Mouse (Mus musculus) heart, postnatal 0 days (tissue): ENCODE results near the gene Slc6a16. TPM values are rescaled to one million over a fixed set of nuclear protein-coding genes. Genes with fewer than 3 reads are reported as not detected.
A peak's percentile ranks its signal among the peaks of the same experiment; 100 is the strongest.

Experiments
- ATAC-seq: fragments of 200-750 bp; cut with Nextera tagmentation; 2 replicates; pipeline ENCODE4 v1.8.0; 2017; ENCODE audit warnings: low read depth, moderate number of reproducible peaks, moderate library complexity; ENCODE audit not compliant: insufficient read depth
- DNase-seq: peaks from one replicate; pipeline ENCODE4 v3.0.0-alpha.2; 2016; ENCODE audit warnings: low spot score
- H3K27ac ChIP-seq: fragments of 300-500 bp; sonication (generic); 2 replicates; pipeline ENCODE4 v1.5.1; 2014; ENCODE audit warnings: low read depth, mild to moderate bottlenecking
- H3K27me3 ChIP-seq: fragments of 300-500 bp; sonication (generic); 2 replicates; pipeline ENCODE4 v1.6.1; 2014; ENCODE audit warnings: low read length, mixed read lengths; ENCODE audit not compliant: control insufficient read depth, insufficient read depth
- H3K36me3 ChIP-seq: fragments of 300-500 bp; sonication (generic); replicated peaks from 2 replicates; pipeline ENCODE4 v1.6.1; 2014; ENCODE audit warnings: low read length, mixed read lengths; ENCODE audit not compliant: control insufficient read depth, insufficient read depth
- H3K4me1 ChIP-seq: fragments of 300-500 bp; sonication (generic); 2 replicates; pipeline ENCODE4 v1.6.1; 2014; ENCODE audit warnings: antibody characterized with exemption; ENCODE audit not compliant: control insufficient read depth, insufficient read depth
- H3K4me2 ChIP-seq: fragments of 300-500 bp; sonication (generic); 2 replicates; pipeline ENCODE4 v1.6.1; 2014; ENCODE audit warnings: low read depth, mild to moderate bottlenecking, low read length, moderate library complexity
- H3K4me3 ChIP-seq: fragments of 300-500 bp; sonication (generic); 2 replicates; pipeline ENCODE4 v1.5.1; 2014; ENCODE audit warnings: low read depth, low read length
- H3K9ac ChIP-seq: fragments of 300-500 bp; sonication (generic); replicated peaks from 2 replicates; pipeline ENCODE4 v1.6.1; 2014; ENCODE audit warnings: low read depth, low read length, mixed read lengths
- H3K9me3 ChIP-seq: fragments of 300-500 bp; sonication (generic); replicated peaks from 2 replicates; pipeline ENCODE4 v1.6.1; 2016; ENCODE audit warnings: low read length; ENCODE audit not compliant: control insufficient read depth
- CTCF ChIP-seq: IDR thresholded peaks from 2 replicates; pipeline ENCODE4 v1.5.1; 2016; ENCODE audit warnings: antibody characterized with exemption, control low read depth, low read depth
- EP300 ChIP-seq: IDR thresholded peaks from 2 replicates; pipeline ENCODE4 v1.6.1; 2016; ENCODE audit warnings: antibody characterized with exemption, low read depth
- WGBS: fragments of 180-500 bp; shearing (Covaris S2); extraction: QIAGEN DNeasy Blood & Tissue Kit; methylation state at CpG from one replicate; pipeline ENCODE4 v1.1.7; 2014; 5-methylcytosine and 5-hydroxymethylcytosine counted together
- polyA plus RNA-seq: library from polyadenylated mRNA; unstranded; fragments of >200 nt; fragmentation: Nextera tagmentation; extraction: Ambion mirVana; gene quantifications from 2 replicates; pipeline ENCODE4 v1.2.1, GENCODE M21; 2015
- total RNA-seq: library from RNA; depleted of rRNA; stranded (reverse); fragments of >200 nt; gene quantifications from 2 replicates; pipeline ENCODE4 v1.2.3, GENCODE M21; 2014; ENCODE audit warnings: low replicate concordance; rRNA removed

Slc6a16 gene
- not detected in 2 replicates for total RNA-seq
- polyA plus RNA-seq, result 0.10 TPM in 1 of 2 replicates, not detected in the other

- WGBS, result 18% methylated on average over 53 of the region's 53 CpGs
- peak within 1 kb of the TSS; percentile 12 for H3K4me3 ChIP-seq
- peak within 1 kb of the TSS; percentile 8 for H3K9ac ChIP-seq
- H3K4me1 ChIP-seq, result 0 out of 2 replicates have a peak, but pooled peaks cover 9% of the 10 kb centered on the region
- no peaks in the 10 kb centered on the region for H3K27me3 ChIP-seq
- TF ChIP-seq EP300 (no peak), CTCF (no peak)
- ATAC-seq (peak; percentile 52), DNase-seq (peak; percentile 23)
- peak within 1 kb of the TSS; percentile 26 for H3K4me2 ChIP-seq
- no peak within 1 kb of the TSS for H3K27ac ChIP-seq
- no peaks in the 10 kb centered on the region for H3K36me3 ChIP-seq
- H3K9me3 ChIP-seq, result no peaks in the 10 kb centered on the region
These were observed at the start of gene Slc6a16 for GRCm38 (mm10) chr7:45240633-45241388. TSS of gene Slc6a16 (plus strand) at chr7:45241085.

GRCm38 (mm10) chr7:45191161-45191560 is 49.7 kb upstream of the Slc6a16 start:
- Histone ChIP-seq H3K27me3 (peaks cover 32% of the 10 kb centered on the region), H3K4me1 (peaks cover 7% of the 10 kb centered on the region; the same call in 1 of the 2 replicates), H3K9me3 (no peaks in the 10 kb centered on the region), H3K4me2 (no peak overlapping the region), H3K36me3 (no peaks in the 10 kb centered on the region), H3K9ac (no peak overlapping the region), H3K4me3 (no peak overlapping the region), H3K27ac (no peak overlapping the region)
- no peak for TF ChIP-seq CTCF
- no peak for TF ChIP-seq EP300
- ATAC-seq (no peak), DNase-seq (no peak)
- WGBS, result 53% methylated on average over 2 of the region's 2 CpGs

- 14% methylated on average over 8 of the region's 8 CpGs for WGBS
- peaks cover 27% of the 10 kb centered on the region for H3K27me3 ChIP-seq
- DNase-seq (no peak), ATAC-seq (no peak)
- H3K9me3 ChIP-seq, result no peaks in the 10 kb centered on the region
- no peak overlapping the region for H3K9ac ChIP-seq
- no peak overlapping the region for H3K4me3 ChIP-seq
- H3K27ac ChIP-seq, result no peak overlapping the region
- no peaks in the 10 kb centered on the region for H3K36me3 ChIP-seq
- H3K4me2 ChIP-seq, result no peak overlapping the region
- peaks cover 7% of the 10 kb centered on the region; the same call in 1 of the 2 replicates for H3K4me1 ChIP-seq
- TF ChIP-seq EP300 (no peak), CTCF (no peak)
These were observed 49.0 kb upstream of the Slc6a16 start for GRCm38 (mm10) chr7:45191803-45192363.

GRCm38 (mm10) chr7:45192585-45193310 is 48.1 kb upstream of the Slc6a16 start:
- no peak overlapping the region for H3K9ac ChIP-seq
- H3K36me3 ChIP-seq, result no peaks in the 10 kb centered on the region
- no peak overlapping the region for H3K27ac ChIP-seq
- TF ChIP-seq CTCF, result no peak
- H3K4me1 ChIP-seq, result peaks cover 7% of the 10 kb centered on the region; the same call in 1 of the 2 replicates
- no peaks in the 10 kb centered on the region for H3K9me3 ChIP-seq
- DNase-seq, result no peak
- ATAC-seq, result no peak
- H3K27me3 ChIP-seq, result peaks cover 21% of the 10 kb centered on the region
- no peak overlapping the region for H3K4me2 ChIP-seq
- 86% methylated on average over 7 of the region's 7 CpGs for WGBS
- no peak overlapping the region for H3K4me3 ChIP-seq

GRCm38 (mm10) chr7:45193406-45193805 is 47.5 kb upstream of the Slc6a16 start:
- DNase-seq (no peak), ATAC-seq (no peak)
- 57% methylated on average over 5 of the region's 5 CpGs for WGBS
- Histone ChIP-seq H3K4me3 (no peak overlapping the region), H3K4me2 (no peak overlapping the region), H3K9me3 (no peaks in the 10 kb centered on the region), H3K9ac (no peak overlapping the region), H3K27me3 (peaks cover 19% of the 10 kb centered on the region), H3K4me1 (peaks cover 7% of the 10 kb centered on the region; the same call in 1 of the 2 replicates), H3K36me3 (no peaks in the 10 kb centered on the region), H3K27ac (no peak overlapping the region)
- no peak for TF ChIP-seq EP300
- no peak for TF ChIP-seq CTCF
